Mouse (Mus musculus) intestine, embryonic 16.5 days (tissue): ENCODE measurements around the gene Terf2ip. TPM values are rescaled to one million over a fixed set of nuclear protein-coding genes. Genes with fewer than 3 reads are reported as not detected.

Experiments
- ATAC-seq: fragments of 200-750 bp; cut with Nextera tagmentation; 2 replicates; pipeline ENCODE4 v1.8.0; 2017; ENCODE audit warnings: moderate TSS enrichment, moderate library complexity
- H3K27ac ChIP-seq: fragments of 300-500 bp; sonication (generic); 2 replicates; pipeline ENCODE4 v1.5.1; 2014; ENCODE audit warnings: mild to moderate bottlenecking, low read length
- H3K27me3 ChIP-seq: fragments of 300-500 bp; sonication (generic); replicated peaks from 2 replicates; pipeline ENCODE4 v1.6.1; 2014; ENCODE audit warnings: low read length, control low read depth, mixed read lengths; ENCODE audit not compliant: control insufficient read depth, insufficient read depth
- H3K36me3 ChIP-seq: fragments of 300-500 bp; sonication (generic); 2 replicates; pipeline ENCODE4 v1.6.1; 2014; ENCODE audit warnings: low read length, control low read depth; ENCODE audit not compliant: control insufficient read depth, insufficient read depth
- H3K4me1 ChIP-seq: fragments of 300-500 bp; sonication (generic); 2 replicates; pipeline ENCODE4 v1.6.1; 2014; ENCODE audit warnings: low read length, control low read depth, mixed read lengths; ENCODE audit not compliant: control insufficient read depth, insufficient read depth
- H3K4me2 ChIP-seq: fragments of 300-500 bp; sonication (generic); 2 replicates; pipeline ENCODE4 v1.6.1; 2014; ENCODE audit warnings: low read depth, low read length, control low read depth
- H3K4me3 ChIP-seq: fragments of 300-500 bp; sonication (generic); 2 replicates; pipeline ENCODE4 v1.5.1; 2014; ENCODE audit warnings: mild to moderate bottlenecking, low read length
- H3K9ac ChIP-seq: fragments of 300-500 bp; sonication (generic); 2 replicates; pipeline ENCODE4 v1.6.1; 2014; ENCODE audit warnings: low read depth, low read length
- H3K9me3 ChIP-seq: fragments of 300-500 bp; sonication (generic); 2 replicates; pipeline ENCODE4 v1.6.1; 2016; ENCODE audit warnings: low read length, control low read depth; ENCODE audit not compliant: control insufficient read depth
- WGBS: fragments of 180-500 bp; shearing (Covaris S2); extraction: QIAGEN DNeasy Blood & Tissue Kit; methylation state at CpG from one replicate; pipeline ENCODE4 v1.1.7; 2014; 5-methylcytosine and 5-hydroxymethylcytosine counted together
- polyA plus RNA-seq: library from polyadenylated mRNA; unstranded; fragments of >200 nt; fragmentation: Nextera tagmentation; extraction: Ambion mirVana; gene quantifications from 2 replicates; pipeline ENCODE4 v1.2.1, GENCODE M21; 2015

Gene Terf2ip
- polyA plus RNA-seq, 1 experiment from 2014 or later = 20.0 TPM

- peaks cover 18% of the 10 kb centered on the region for H3K36me3 ChIP-seq
- H3K27me3 ChIP-seq = no peaks in the 10 kb centered on the region
- H3K9me3 ChIP-seq = no peaks in the 10 kb centered on the region
- peaks cover 4% of the 10 kb centered on the region; the same call in 1 of the 2 replicates for H3K4me1 ChIP-seq
- peak; percentile 7; the same call in 1 of the 2 replicates for ATAC-seq
- H3K4me2 ChIP-seq = peak overlapping the region; percentile 78; the same call in 1 of the 2 replicates
- H3K9ac ChIP-seq = 0 out of 2 replicates have a peak overlapping the region, but pooled peaks have one; percentile 82
- H3K27ac ChIP-seq = no peak overlapping the region
- peak overlapping the region; percentile 80; the same call in 1 of the 2 replicates for H3K4me3 ChIP-seq
- WGBS = 65% methylated on average over 3 of the region's 3 CpGs
Measured at GRCm38 (mm10) chr8:111992703-111993039, 18.5 kb upstream of the Terf2ip start.

GRCm38 (mm10) chr8:112004754-112005153, 6.4 kb upstream of the Terf2ip start:
- H3K4me1 ChIP-seq = peaks cover 3% of the 10 kb centered on the region; the same call in 1 of the 2 replicates
- no peak overlapping the region for H3K4me3 ChIP-seq
- H3K36me3 ChIP-seq = peaks cover 33% of the 10 kb centered on the region
- no peaks in the 10 kb centered on the region for H3K9me3 ChIP-seq
- H3K27ac ChIP-seq = no peak overlapping the region
- no peak overlapping the region for H3K9ac ChIP-seq
- ATAC-seq = no peak
- no peak overlapping the region for H3K4me2 ChIP-seq
- no peaks in the 10 kb centered on the region for H3K27me3 ChIP-seq

- peaks cover 25% of the 10 kb centered on the region for H3K36me3 ChIP-seq
- 92% methylated on average over 6 of the region's 6 CpGs for WGBS
- ATAC-seq = no peak
Measured at GRCm38 (mm10) chr8:112005601-112006000, 5.6 kb upstream of the Terf2ip start.

GRCm38 (mm10) chr8:112007669-112008068, 3.5 kb upstream of the Terf2ip start:
- no peak overlapping the region for H3K4me2 ChIP-seq
- 84% methylated on average over 2 of the region's 2 CpGs for WGBS
- H3K36me3 ChIP-seq = peaks cover 16% of the 10 kb centered on the region
- H3K4me3 ChIP-seq = no peak overlapping the region
- H3K9ac ChIP-seq = no peak overlapping the region
- H3K4me1 ChIP-seq = peaks cover 11% of the 10 kb centered on the region
- no peak for ATAC-seq
- H3K27ac ChIP-seq = no peak overlapping the region
- no peaks in the 10 kb centered on the region for H3K9me3 ChIP-seq
- no peaks in the 10 kb centered on the region for H3K27me3 ChIP-seq

More at GRCm38 (mm10) chr8:112005601-112006000, 5.6 kb upstream of the Terf2ip start:
- Histone ChIP-seq H3K4me1 (peaks cover 8% of the 10 kb centered on the region), H3K27me3 (no peaks in the 10 kb centered on the region), H3K9ac (no peak overlapping the region), H3K9me3 (no peaks in the 10 kb centered on the region), H3K27ac (no peak overlapping the region), H3K4me2 (no peak overlapping the region), H3K4me3 (no peak overlapping the region)

GRCm38 (mm10) chr8:112009558-112009957, 1.6 kb upstream of the Terf2ip start:
- H3K4me3 ChIP-seq = no peak overlapping the region
- no peak for ATAC-seq
- peaks cover 11% of the 10 kb centered on the region for H3K36me3 ChIP-seq
- WGBS = 92% methylated on average over 7 of the region's 7 CpGs
- H3K27ac ChIP-seq = no peak overlapping the region
- H3K27me3 ChIP-seq = no peaks in the 10 kb centered on the region
- peaks cover 18% of the 10 kb centered on the region for H3K4me1 ChIP-seq
- no peak overlapping the region for H3K9ac ChIP-seq
- no peaks in the 10 kb centered on the region for H3K9me3 ChIP-seq
- H3K4me2 ChIP-seq = no peak overlapping the region

GRCm38 (mm10) chr8:112011816-112012242, 631 bp downstream of the Terf2ip start:
- Histone ChIP-seq H3K4me3 (peak overlapping the region; percentile 96), H3K27ac (peak overlapping the region; percentile 82), H3K9ac (peak overlapping the region; percentile 88), H3K4me2 (peak overlapping the region; percentile 83), H3K27me3 (no peaks in the 10 kb centered on the region), H3K9me3 (no peaks in the 10 kb centered on the region), H3K4me1 (peaks cover 18% of the 10 kb centered on the region), H3K36me3 (no peaks in the 10 kb centered on the region)
- peak; percentile 62 for ATAC-seq
- under 1% methylated on average over 40 of the region's 40 CpGs for WGBS

GRCm38 (mm10) chr8:112014936-112015335, 3.7 kb downstream of the Terf2ip start, which contains the start of gene Gm6793:
Gene Gm6793 (minus strand): TSS chr8:112015036.
- no peak within 1 kb of the TSS for H3K27ac ChIP-seq
- H3K9ac ChIP-seq = no peak within 1 kb of the TSS
- no peak for ATAC-seq
- no peak within 1 kb of the TSS for H3K4me3 ChIP-seq
- H3K4me1 ChIP-seq = peaks cover 15% of the 10 kb centered on the region
- H3K36me3 ChIP-seq = peaks cover 6% of the 10 kb centered on the region; the same call in 1 of the 2 replicates
- WGBS = 91% methylated on average over 11 of the region's 11 CpGs
- no peak within 1 kb of the TSS for H3K4me2 ChIP-seq
- no peaks in the 10 kb centered on the region for H3K27me3 ChIP-seq
- H3K9me3 ChIP-seq = no peaks in the 10 kb centered on the region

- Histone ChIP-seq H3K4me2 (no peak overlapping the region), H3K4me3 (no peak overlapping the region), H3K27ac (no peak overlapping the region), H3K4me1 (no peaks in the 10 kb centered on the region), H3K9ac (no peak overlapping the region), H3K27me3 (no peaks in the 10 kb centered on the region), H3K36me3 (no peaks in the 10 kb centered on the region), H3K9me3 (no peaks in the 10 kb centered on the region)
- ATAC-seq = no peak
- 80% methylated on average over 7 of the region's 7 CpGs for WGBS
Measured at GRCm38 (mm10) chr8:112029455-112029854, 18.3 kb downstream of the Terf2ip start.

GRCm38 (mm10) chr8:112030663-112031062, 19.5 kb downstream of the Terf2ip start:
- no peak overlapping the region for H3K27ac ChIP-seq
- H3K27me3 ChIP-seq = no peaks in the 10 kb centered on the region
- 50% methylated on average over 6 of the region's 6 CpGs for WGBS
- no peak for ATAC-seq
- H3K36me3 ChIP-seq = no peaks in the 10 kb centered on the region
- H3K4me1 ChIP-seq = no peaks in the 10 kb centered on the region
- no peak overlapping the region for H3K9ac ChIP-seq
- no peak overlapping the region for H3K4me3 ChIP-seq
- H3K4me2 ChIP-seq = no peak overlapping the region
- H3K9me3 ChIP-seq = no peaks in the 10 kb centered on the region

GRCm38 (mm10) chr8:112033071-112033470, 21.9 kb downstream of the Terf2ip start:
- Histone ChIP-seq H3K36me3 (no peaks in the 10 kb centered on the region), H3K9ac (no peak overlapping the region), H3K4me2 (no peak overlapping the region), H3K4me1 (no peaks in the 10 kb centered on the region), H3K27ac (no peak overlapping the region), H3K27me3 (no peaks in the 10 kb centered on the region), H3K9me3 (no peaks in the 10 kb centered on the region), H3K4me3 (no peak overlapping the region)
- WGBS = 60% methylated on average over 7 of the region's 7 CpGs
- ATAC-seq = no peak
